Mouse (Mus musculus) hindbrain, embryonic 11.5 days (tissue): ENCODE data around the gene Ndufaf3. TPM values are rescaled to one million over a fixed set of nuclear protein-coding genes. Genes with fewer than 3 reads are reported as not detected.

Source experiments
- ATAC-seq: fragments of 200-750 bp; cut with Nextera tagmentation; 2 replicates; pipeline ENCODE4 v1.8.0; 2017; ENCODE audit warnings: mild to moderate bottlenecking, moderate TSS enrichment, moderate library complexity; ENCODE audit not compliant: low FRiP score
- DNase-seq: peaks from one replicate; pipeline ENCODE4 v3.0.0-alpha.2; 2015; ENCODE audit warnings: low spot score
- H3K27ac ChIP-seq: fragments of 300-500 bp; sonication (generic); 2 replicates; pipeline ENCODE4 v1.5.1; 2014; ENCODE audit warnings: mild to moderate bottlenecking, low read depth, low read length
- H3K27me3 ChIP-seq: fragments of 300-500 bp; sonication (generic); 2 replicates; pipeline ENCODE4 v1.6.1; 2014; ENCODE audit warnings: mild to moderate bottlenecking, low read length, moderate library complexity, mixed read lengths; ENCODE audit not compliant: control insufficient read depth, insufficient read depth
- H3K36me3 ChIP-seq: fragments of 300-500 bp; sonication (generic); 2 replicates; pipeline ENCODE4 v1.6.1; 2014; ENCODE audit warnings: mild to moderate bottlenecking, low read length, moderate library complexity, mixed read lengths; ENCODE audit not compliant: control insufficient read depth, insufficient read depth
- H3K4me1 ChIP-seq: fragments of 300-500 bp; sonication (generic); replicated peaks from 2 replicates; pipeline ENCODE4 v1.6.1; 2014; ENCODE audit warnings: low read length, mixed read lengths; ENCODE audit not compliant: control insufficient read depth, insufficient read depth
- H3K4me2 ChIP-seq: fragments of 300-500 bp; sonication (generic); replicated peaks from 2 replicates; pipeline ENCODE4 v1.6.1; 2014; ENCODE audit warnings: mild to moderate bottlenecking, low read depth, low read length
- H3K4me3 ChIP-seq: fragments of 300-500 bp; sonication (generic); 2 replicates; pipeline ENCODE4 v1.5.1; 2014; ENCODE audit warnings: low read depth, low read length
- H3K9ac ChIP-seq: fragments of 300-500 bp; sonication (generic); 2 replicates; pipeline ENCODE4 v1.6.1; 2014; ENCODE audit warnings: low read depth, low read length
- H3K9me3 ChIP-seq: fragments of 300-500 bp; sonication (generic); 2 replicates; pipeline ENCODE4 v1.6.1; 2016; ENCODE audit warnings: low read length; ENCODE audit not compliant: control insufficient read depth
- WGBS: fragments of 180-500 bp; shearing (Covaris S2); extraction: QIAGEN DNeasy Blood & Tissue Kit; methylation state at CpG from one replicate; pipeline ENCODE4 v1.1.7; 2014; 5-methylcytosine and 5-hydroxymethylcytosine counted together
- polyA plus RNA-seq: library from polyadenylated mRNA; unstranded; fragments of >200 nt; fragmentation: Nextera tagmentation; extraction: Ambion mirVana; gene quantifications from 2 replicates; pipeline ENCODE4 v1.2.1, GENCODE M21; 2014

Gene Ndufaf3
- polyA plus RNA-seq, 1 experiment from 2014 or later: 59.4 TPM

DNA sequence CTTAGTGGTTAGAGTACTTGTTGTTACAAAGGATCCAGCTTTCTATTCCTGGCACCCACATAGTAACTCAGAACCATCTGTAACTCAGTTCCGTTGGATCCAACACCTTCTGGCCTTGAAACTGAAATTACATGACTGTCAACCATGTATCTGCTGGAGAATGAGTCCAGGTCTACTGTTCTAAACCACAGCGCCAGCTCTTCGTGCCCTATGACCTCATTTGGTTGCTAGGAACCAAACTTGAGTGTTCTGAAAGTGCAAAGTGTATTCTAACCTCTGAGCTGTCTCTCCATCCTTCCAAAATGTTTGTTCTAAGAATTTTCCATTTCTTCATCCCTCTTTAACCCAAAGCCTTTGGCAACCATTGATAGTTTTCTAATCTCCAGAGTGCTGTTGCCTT, 21.2 kb downstream of the Ndufaf3 start:
- H3K27ac ChIP-seq: no peak overlapping the region
- no peak for ATAC-seq
- WGBS: 92% methylated on average over 3 of the region's 3 CpGs

DNA sequence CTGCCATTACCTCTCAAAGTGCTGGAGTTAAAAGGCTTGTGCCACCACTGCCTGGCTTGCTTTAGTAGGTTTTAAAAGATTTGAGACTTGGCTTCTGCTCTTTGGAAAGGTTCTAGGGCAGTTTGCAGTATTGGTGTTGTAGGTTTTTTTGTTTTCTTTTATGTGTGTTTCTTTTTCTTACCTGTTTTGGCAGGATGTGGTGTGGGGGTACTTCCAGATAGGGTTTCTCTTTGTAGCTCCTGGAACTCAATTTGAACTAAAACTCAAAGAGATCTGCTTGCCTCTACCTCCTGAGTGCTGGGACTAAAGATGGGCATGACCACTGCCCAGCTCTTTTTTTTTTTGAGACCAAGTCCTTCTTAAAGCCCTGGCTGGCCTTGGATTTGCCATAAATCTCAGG, 26.4 kb downstream of the Ndufaf3 start:
- no peak overlapping the region for H3K9ac ChIP-seq
- no peak overlapping the region for H3K4me2 ChIP-seq
- no peak for DNase-seq
- no peak for ATAC-seq
- no peaks in the 10 kb centered on the region for H3K27me3 ChIP-seq
- no peak overlapping the region for H3K27ac ChIP-seq
- H3K9me3 ChIP-seq: no peaks in the 10 kb centered on the region
- no peak overlapping the region for H3K4me3 ChIP-seq
- H3K4me1 ChIP-seq: no peaks in the 10 kb centered on the region
- H3K36me3 ChIP-seq: peaks cover 27% of the 10 kb centered on the region; the same call in 1 of the 2 replicates

More for the DNA sequence above, 21.2 kb downstream of the Ndufaf3 start:
- H3K4me2 ChIP-seq: no peak overlapping the region
- H3K9me3 ChIP-seq: no peaks in the 10 kb centered on the region
- H3K4me3 ChIP-seq: no peak overlapping the region
- H3K36me3 ChIP-seq: peaks cover 27% of the 10 kb centered on the region; the same call in 1 of the 2 replicates
- no peak overlapping the region for H3K9ac ChIP-seq
- no peaks in the 10 kb centered on the region for H3K4me1 ChIP-seq
- no peaks in the 10 kb centered on the region for H3K27me3 ChIP-seq
- DNase-seq: no peak

DNA sequence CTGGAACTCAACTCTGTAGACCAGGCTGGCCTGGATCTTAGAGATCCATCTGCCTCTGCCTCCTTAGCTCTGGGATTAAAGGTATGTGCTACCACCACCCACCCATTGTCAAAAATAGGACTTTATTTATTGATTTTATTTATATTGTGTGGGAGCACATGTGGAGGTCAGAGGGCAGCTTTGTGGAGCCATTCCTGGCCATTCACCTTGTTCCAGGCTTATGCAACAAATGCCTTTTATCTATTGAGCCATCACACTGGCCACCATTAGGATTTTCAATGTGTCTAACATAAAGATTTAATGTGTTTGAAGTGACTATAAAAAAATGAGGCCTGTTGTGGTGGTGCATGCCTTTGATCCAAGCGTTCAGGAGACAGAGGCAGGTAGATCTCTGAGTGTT, 35.7 kb downstream of the Ndufaf3 start:
- peaks cover 25% of the 10 kb centered on the region for H3K36me3 ChIP-seq
- no peaks in the 10 kb centered on the region for H3K27me3 ChIP-seq
- no peak for ATAC-seq
- H3K9ac ChIP-seq: no peak overlapping the region
- no peak overlapping the region for H3K4me3 ChIP-seq
- H3K4me2 ChIP-seq: no peak overlapping the region
- WGBS: 98% methylated on average over 1 of the region's 1 CpGs
- no peak for DNase-seq
- H3K4me1 ChIP-seq: no peaks in the 10 kb centered on the region
- no peak overlapping the region for H3K27ac ChIP-seq
- no peaks in the 10 kb centered on the region for H3K9me3 ChIP-seq

DNA sequence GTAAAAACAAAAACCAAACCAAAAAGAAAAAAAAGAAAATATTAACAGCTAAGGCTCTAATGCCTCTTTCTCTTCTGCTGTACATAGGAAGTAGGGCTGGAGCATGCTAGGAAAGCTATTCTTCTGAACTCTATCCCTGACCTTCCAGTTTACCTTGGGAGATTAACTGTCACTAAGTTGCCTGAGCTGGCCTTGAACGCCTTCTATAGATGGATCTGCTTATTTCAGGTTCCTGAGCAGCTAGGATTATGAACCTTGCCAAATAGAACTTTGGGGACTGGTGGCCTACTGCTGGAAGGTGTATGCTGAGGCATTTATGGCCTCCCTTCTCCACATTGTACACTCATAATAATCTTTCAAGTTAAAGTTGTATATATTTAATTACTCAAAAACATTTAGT, 36.3 kb downstream of the Ndufaf3 start:
- no peaks in the 10 kb centered on the region for H3K4me1 ChIP-seq
- peaks cover 25% of the 10 kb centered on the region for H3K36me3 ChIP-seq
- no peak overlapping the region for H3K4me2 ChIP-seq
- H3K27me3 ChIP-seq: no peaks in the 10 kb centered on the region
- ATAC-seq (no peak), DNase-seq (no peak)
- H3K9ac ChIP-seq: no peak overlapping the region
- no peaks in the 10 kb centered on the region for H3K9me3 ChIP-seq
- H3K4me3 ChIP-seq: no peak overlapping the region
- no peak overlapping the region for H3K27ac ChIP-seq
- 94% methylated on average over 1 of the region's 1 CpGs for WGBS

DNA sequence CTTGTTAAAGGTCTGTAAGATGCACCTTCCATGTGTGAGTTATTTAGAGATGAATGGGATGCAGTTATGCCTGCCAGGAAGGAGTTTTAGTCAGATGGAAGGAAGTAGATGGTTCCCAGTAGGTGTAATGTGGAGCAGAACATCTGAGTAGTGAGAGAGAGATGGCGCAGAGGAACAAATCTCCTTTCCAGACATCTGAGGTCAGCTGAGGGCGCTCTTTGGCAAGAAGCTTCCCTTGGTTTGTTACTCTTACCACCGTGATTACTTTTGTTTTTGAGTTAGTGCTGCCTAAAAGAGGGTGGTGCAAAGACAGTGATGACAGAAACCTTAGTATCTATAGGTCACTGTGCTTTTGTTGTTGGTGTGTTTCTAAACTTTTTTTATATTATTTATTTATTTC, 41.8 kb downstream of the Ndufaf3 start:
- H3K9me3 ChIP-seq: no peaks in the 10 kb centered on the region
- DNase-seq (no peak), ATAC-seq (no peak)
- 85% methylated on average over 3 of the region's 3 CpGs for WGBS
- H3K4me3 ChIP-seq: no peak overlapping the region
- H3K27me3 ChIP-seq: no peaks in the 10 kb centered on the region
- H3K9ac ChIP-seq: no peak overlapping the region
- H3K4me2 ChIP-seq: no peak overlapping the region
- peaks cover 6% of the 10 kb centered on the region for H3K36me3 ChIP-seq
- H3K4me1 ChIP-seq: no peaks in the 10 kb centered on the region
- H3K27ac ChIP-seq: no peak overlapping the region

DNA sequence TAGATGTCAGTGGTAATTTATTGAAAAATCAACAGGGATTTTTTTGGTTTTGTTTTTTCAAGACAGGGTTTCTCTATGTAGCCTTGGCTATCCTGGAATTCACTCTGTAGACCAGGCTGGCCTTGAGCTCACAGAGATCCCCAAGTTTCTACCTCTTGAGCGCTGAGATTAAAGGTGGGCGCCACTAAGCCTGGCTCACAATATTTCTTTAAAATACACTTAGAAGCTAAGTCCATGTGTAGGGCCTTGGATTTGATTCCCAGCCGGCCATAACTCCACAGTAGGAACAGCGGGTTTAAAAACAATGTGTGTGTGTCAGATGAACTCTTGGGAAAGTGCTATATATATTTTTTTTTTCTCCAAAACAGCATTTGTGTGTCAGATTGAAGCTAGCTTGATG, 43.9 kb downstream of the Ndufaf3 start:
- no peak for ATAC-seq
- no peak overlapping the region for H3K4me2 ChIP-seq
- H3K9me3 ChIP-seq: no peaks in the 10 kb centered on the region
- no peaks in the 10 kb centered on the region for H3K36me3 ChIP-seq
- H3K9ac ChIP-seq: no peak overlapping the region
- DNase-seq: no peak
- WGBS: 96% methylated on average over 4 of the region's 4 CpGs
- no peak overlapping the region for H3K4me3 ChIP-seq
- H3K4me1 ChIP-seq: no peaks in the 10 kb centered on the region; the same call in 1 of the 2 replicates
- H3K27ac ChIP-seq: no peak overlapping the region
- no peaks in the 10 kb centered on the region for H3K27me3 ChIP-seq

DNA sequence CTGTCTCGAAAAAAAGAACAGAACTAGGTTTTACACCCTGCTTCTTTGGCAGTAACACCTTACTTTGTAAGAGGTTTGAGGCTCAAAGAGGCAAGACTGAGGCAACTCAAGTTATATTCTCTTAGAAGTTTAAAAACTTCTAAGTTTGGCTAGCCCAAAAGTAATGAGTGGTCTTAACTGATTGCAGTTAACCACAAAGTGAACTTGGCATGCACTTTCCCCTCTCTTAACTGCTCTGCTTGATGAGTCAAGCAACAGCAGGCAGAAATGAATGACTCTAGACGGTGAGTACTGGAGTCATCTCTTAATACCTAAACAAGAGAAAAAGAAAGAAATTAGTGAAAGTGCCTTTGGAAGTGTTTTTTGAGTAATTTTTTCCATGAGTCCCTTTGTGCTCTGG, 45.6 kb downstream of the Ndufaf3 start:
- ATAC-seq (no peak), DNase-seq (no peak)
- no peaks in the 10 kb centered on the region for H3K27me3 ChIP-seq
- H3K4me2 ChIP-seq: no peak overlapping the region
- 92% methylated on average over 2 of the region's 2 CpGs for WGBS
- no peaks in the 10 kb centered on the region for H3K9me3 ChIP-seq
- H3K36me3 ChIP-seq: no peaks in the 10 kb centered on the region
- H3K4me1 ChIP-seq: no peaks in the 10 kb centered on the region; the same call in 1 of the 2 replicates
- H3K27ac ChIP-seq: no peak overlapping the region
- no peak overlapping the region for H3K4me3 ChIP-seq
- H3K9ac ChIP-seq: no peak overlapping the region

DNA sequence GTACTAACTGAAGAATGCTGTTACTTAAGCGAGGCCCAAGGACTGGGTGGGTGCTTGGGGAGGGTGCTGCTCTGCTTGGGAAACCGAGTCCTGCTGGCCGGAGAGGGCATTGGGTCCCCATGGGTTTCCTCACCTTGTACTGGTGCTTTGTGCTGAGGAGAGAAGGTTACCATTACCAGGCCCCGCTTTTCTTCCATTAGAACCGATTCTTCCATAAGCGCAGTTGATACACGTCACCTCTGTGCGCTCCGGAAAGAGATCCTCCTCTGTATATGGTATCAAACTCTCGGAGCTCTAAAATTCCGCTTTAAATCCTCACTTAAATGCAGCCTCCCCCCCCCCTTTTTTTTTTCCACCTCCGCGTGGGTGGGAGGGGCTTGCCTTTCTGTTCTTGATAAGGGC, 49.3 kb downstream of the Ndufaf3 start:
- H3K4me1 ChIP-seq: no peaks in the 10 kb centered on the region; the same call in 1 of the 2 replicates
- ATAC-seq (peak; percentile 49; the same call in 1 of the 2 replicates), DNase-seq (no peak)
- under 1% methylated on average over 13 of the region's 13 CpGs for WGBS
- H3K27me3 ChIP-seq: no peaks in the 10 kb centered on the region
- peak overlapping the region; percentile 77 for H3K4me3 ChIP-seq
- H3K27ac ChIP-seq: peak overlapping the region; percentile 99
- H3K36me3 ChIP-seq: peaks cover 8% of the 10 kb centered on the region; the same call in 1 of the 2 replicates
- H3K4me2 ChIP-seq: peak overlapping the region; percentile 51
- H3K9ac ChIP-seq: peak overlapping the region; percentile 95
- H3K9me3 ChIP-seq: no peaks in the 10 kb centered on the region

DNA sequence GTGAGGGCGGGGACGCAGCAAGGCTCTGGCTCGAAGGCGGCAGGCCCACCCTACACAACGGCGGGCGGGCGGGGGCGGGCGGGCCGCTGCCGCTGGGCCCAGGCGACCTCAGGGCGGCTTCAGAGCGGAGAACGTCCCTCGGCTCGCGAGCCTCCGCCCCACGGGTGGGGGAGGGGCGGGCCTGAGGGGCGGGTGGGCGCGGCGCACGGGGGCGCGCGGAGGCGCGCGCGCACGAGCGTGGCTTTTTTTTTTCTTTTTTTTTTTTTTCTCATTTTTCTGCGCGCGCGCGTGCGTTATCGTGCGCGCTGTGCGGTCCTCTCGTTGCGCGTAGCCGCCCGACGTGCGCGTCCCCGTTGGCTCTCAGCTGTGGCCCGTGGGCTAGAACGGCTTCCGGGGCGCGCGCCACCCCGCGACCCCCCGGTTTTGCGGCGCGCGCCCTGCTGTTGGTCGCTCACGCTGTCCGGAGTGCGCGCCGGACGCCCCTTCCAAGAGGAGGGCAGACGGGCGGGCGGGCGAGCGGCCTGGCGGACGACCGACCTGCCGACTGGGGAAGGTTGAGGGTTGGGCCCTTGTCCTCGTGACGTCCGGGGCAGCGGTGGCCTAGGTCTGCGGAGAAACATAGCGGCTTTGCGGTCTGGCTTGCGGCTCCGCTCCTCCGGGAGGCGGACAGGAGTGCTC, 49.8 kb downstream of the Ndufaf3 start:
- H3K36me3 ChIP-seq: peaks cover 8% of the 10 kb centered on the region; the same call in 1 of the 2 replicates
- no peaks in the 10 kb centered on the region for H3K9me3 ChIP-seq
- DNase-seq: peak; percentile 93
- no peaks in the 10 kb centered on the region for H3K27me3 ChIP-seq
- H3K27ac ChIP-seq: peak overlapping the region; percentile 99
- peak overlapping the region; percentile 51 for H3K4me2 ChIP-seq
- peak overlapping the region; percentile 77 for H3K4me3 ChIP-seq
- no peaks in the 10 kb centered on the region; the same call in 1 of the 2 replicates for H3K4me1 ChIP-seq
- 0% methylated on average over 58 of the region's 95 CpGs for WGBS
- ATAC-seq: peak; percentile 85
- peak overlapping the region; percentile 95 for H3K9ac ChIP-seq
